23 mouse cellular contexts compared by ENCODE assay signal in the genomic region with DNA sequence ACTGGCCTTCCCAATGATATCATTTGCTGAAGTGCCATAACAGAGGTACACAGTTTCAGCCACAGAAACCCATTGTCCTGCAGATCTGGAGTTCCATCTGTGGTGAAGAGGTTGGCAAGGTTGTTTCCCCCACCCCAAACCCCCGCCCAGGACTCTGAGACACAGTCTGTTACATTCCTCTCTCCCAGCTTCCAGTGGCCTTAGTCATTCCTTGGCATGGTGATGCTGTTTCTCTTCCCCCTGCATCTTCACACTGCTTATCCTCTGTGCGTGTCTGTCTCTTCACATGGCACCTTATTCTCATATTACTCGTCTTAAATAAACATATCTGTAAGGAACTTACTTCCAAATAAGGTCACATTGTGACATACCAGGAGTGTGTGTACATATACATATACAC.
A peak's percentile ranks its signal among the peaks of the same experiment; 100 is the strongest.
DNase-seq lines count a peak whose midpoint lies in the region; ATAC-seq and TF ChIP-seq lines count a peak whose summit lies in the region.
"Had no signal": no experiment of that assay in that cellular context is flagged by ENCODE, and none has a peak within 500 bp of the region (broad histone marks: within the 10 kb centered on the region; RNA-seq: fewer than 3 reads in every experiment).

No protein-coding gene starts in this region.

- no peaks in the 10 kb centered on the region for H3K4me1 ChIP-seq in intestine, postnatal 0 days (replicated peaks; ENCODE audit: control insufficient read depth, insufficient read depth, low read length)
- H3K4me1 ChIP-seq: embryonic facial prominence, embryonic 12.5 days; embryonic facial prominence, embryonic 15.5 days; hindbrain, embryonic 12.5 days; hindbrain, embryonic 15.5 days had no signal

- H3K9me3 ChIP-seq in intestine, postnatal 0 days (ENCODE audit: control insufficient read depth) = no peaks in the 10 kb centered on the region
- H3K9me3 ChIP-seq: embryonic facial prominence, embryonic 12.5 days; embryonic facial prominence, embryonic 15.5 days; hindbrain, embryonic 15.5 days had no signal

- no peak overlapping the region for H3K4me3 ChIP-seq in gastrocnemius, adult 2 months
- H3K4me3 ChIP-seq in intestine, postnatal 0 days (ENCODE audit: low read depth, low read length) = no peak overlapping the region
- H3K4me3 ChIP-seq: embryonic facial prominence, embryonic 12.5 days; embryonic facial prominence, embryonic 15.5 days; heart, adult 2 months; hindbrain, embryonic 12.5 days; hindbrain, embryonic 15.5 days had no signal

- no peaks in the 10 kb centered on the region for H3K36me3 ChIP-seq in intestine, postnatal 0 days (ENCODE audit: control insufficient read depth, insufficient read depth)
- H3K36me3 ChIP-seq: embryonic facial prominence, embryonic 12.5 days; embryonic facial prominence, embryonic 15.5 days; hindbrain, embryonic 12.5 days; hindbrain, embryonic 15.5 days had no signal

- 64% methylated on average over 3 of the region's 3 CpGs for WGBS in intestine, postnatal 0 days

- TF ChIP-seq CTCF in gastrocnemius, adult 2 months (IDR thresholded peaks at IDR 0.05) = no peak
- no peak for TF ChIP-seq CTCF in intestine, postnatal 0 days (IDR thresholded peaks at IDR 0.05; ENCODE audit: low read depth)

- H3K4me2 ChIP-seq in intestine, postnatal 0 days (replicated peaks; ENCODE audit: low read depth) = no peak overlapping the region
- H3K4me2 ChIP-seq: embryonic facial prominence, embryonic 12.5 days; embryonic facial prominence, embryonic 15.5 days; heart, embryonic 11.5 days; hindbrain, embryonic 12.5 days; hindbrain, embryonic 15.5 days had no signal

- intact Hi-C loops in gastrocnemius, adult 2 months (cut with DNase I) = no loop called here

- ATAC-seq in intestine, postnatal 0 days = no peak
- ATAC-seq: activated CD4-positive, CD25-positive, alpha-beta regulatory T cell, adult 4 months; forebrain, embryonic 14.5 days; forebrain, postnatal 0 days had no signal

- H3K27ac ChIP-seq in gastrocnemius, adult 2 months = no peak overlapping the region
- H3K27ac ChIP-seq in intestine, postnatal 0 days (ENCODE audit: low read depth, low read length) = no peak overlapping the region
- H3K27ac ChIP-seq: embryonic facial prominence, embryonic 12.5 days; embryonic facial prominence, embryonic 15.5 days; heart, adult 2 months; hindbrain, embryonic 12.5 days; hindbrain, embryonic 15.5 days had no signal

- peak; percentile 15 for DNase-seq in gastrocnemius, postnatal 25 days
- no peak for DNase-seq in gastrocnemius, adult 2 months
- DNase-seq in lung, postnatal 36 days = peak; percentile 3
- DNase-seq in lung, postnatal 14 days = no peak
- peak; percentile 62 for DNase-seq in NIH3T3 (ENCODE audit: low read depth)
- no peak for DNase-seq in cerebellum, postnatal 25 days
- DNase-seq in left cerebral cortex, adult 11 months (ENCODE audit: low spot score) = no peak
- DNase-seq: adrenal gland, adult 8-10 months; adrenal gland, postnatal 25 days; cerebellum, adult 11-12 months; cerebellum, adult 8-10 months; cerebellum, postnatal 10 days; forebrain, postnatal 0 days; gastrocnemius, postnatal 36 days; heart, adult 2 months had no signal

- no peaks in the 10 kb centered on the region for H3K27me3 ChIP-seq in intestine, postnatal 0 days (replicated peaks; ENCODE audit: control insufficient read depth, insufficient read depth, low read length)
- H3K27me3 ChIP-seq: embryonic facial prominence, embryonic 12.5 days; embryonic facial prominence, embryonic 15.5 days; hindbrain, embryonic 12.5 days; hindbrain, embryonic 15.5 days had no signal

- H3K9ac ChIP-seq in intestine, postnatal 0 days (ENCODE audit: low read depth, low read length) = no peak overlapping the region
- H3K9ac ChIP-seq: embryonic facial prominence, embryonic 12.5 days; embryonic facial prominence, embryonic 15.5 days; forebrain, postnatal 0 days; hindbrain, embryonic 12.5 days; hindbrain, embryonic 15.5 days had no signal

Comparison
In these comparisons a context has a peak if more than half of its experiments do, and no peak if none do; other contexts are left out.
1. DNase-seq: peak in gastrocnemius, postnatal 25 days (single experiment), lung, postnatal 36 days (single experiment) and NIH3T3 (single experiment); none in gastrocnemius, adult 2 months (single experiment), lung, postnatal 14 days (single experiment), cerebellum, postnatal 25 days (0 of 2) and left cerebral cortex, adult 11 months (single experiment).